Mouse (Mus musculus): ENCODE results near the gene Phpt1. TPM values are rescaled to one million over a fixed set of nuclear protein-coding genes. Genes with fewer than 3 reads are reported as not detected.

The Phpt1 gene
- polyA plus RNA-seq, 1 experiment from 2014 or later, result 209 TPM

GRCm38 (mm10) chr2:25573068-25573467 is 2.0 kb downstream of the Phpt1 start:
- Histone ChIP-seq H3K9ac (replicated peaks; ENCODE audit: low read depth, low read length) (no peak overlapping the region), H3K27me3 (ENCODE audit: control insufficient read depth, insufficient read depth, low read length) (peaks cover 16% of the 10 kb centered on the region), H3K36me3 (ENCODE audit: control insufficient read depth, insufficient read depth, low read length) (peaks cover 5% of the 10 kb centered on the region; the same call in 1 of the 2 replicates), H3K4me3 (ENCODE audit: low read depth, low read length) (no peak overlapping the region), H3K27ac (ENCODE audit: low read depth, low read length) (no peak overlapping the region), H3K4me2 (ENCODE audit: low read depth, low read length) (no peak overlapping the region), H3K4me1 (ENCODE audit: control insufficient read depth, insufficient read depth, low read length) (peaks cover 24% of the 10 kb centered on the region), H3K9me3 (ENCODE audit: control insufficient read depth, low read length) (no peaks in the 10 kb centered on the region)
- WGBS, result 95% methylated on average over 2 of the region's 2 CpGs
- ATAC-seq (ENCODE audit: low read depth), result no peak

GRCm38 (mm10) chr2:25571221-25571620 is 3.8 kb downstream of the Phpt1 start:
- Histone ChIP-seq H3K4me2 (ENCODE audit: low read depth, low read length) (no peak overlapping the region), H3K27me3 (ENCODE audit: control insufficient read depth, insufficient read depth, low read length) (no peaks in the 10 kb centered on the region), H3K36me3 (ENCODE audit: control insufficient read depth, insufficient read depth, low read length) (peaks cover 5% of the 10 kb centered on the region; the same call in 1 of the 2 replicates), H3K4me1 (ENCODE audit: control insufficient read depth, insufficient read depth, low read length) (peaks cover 14% of the 10 kb centered on the region), H3K27ac (ENCODE audit: low read depth, low read length) (no peak overlapping the region), H3K4me3 (ENCODE audit: low read depth, low read length) (no peak overlapping the region), H3K9me3 (ENCODE audit: control insufficient read depth, low read length) (no peaks in the 10 kb centered on the region), H3K9ac (replicated peaks; ENCODE audit: low read depth, low read length) (no peak overlapping the region)
- 96% methylated on average over 4 of the region's 4 CpGs for WGBS
- no peak for ATAC-seq (ENCODE audit: low read depth)

GRCm38 (mm10) chr2:25569323-25569722 is 5.7 kb downstream of the Phpt1 start:
- no peak overlapping the region for H3K27ac ChIP-seq (ENCODE audit: low read depth, low read length)
- H3K4me1 ChIP-seq (ENCODE audit: control insufficient read depth, insufficient read depth, low read length), result peaks cover 8% of the 10 kb centered on the region
- WGBS, result 95% methylated on average over 3 of the region's 3 CpGs
- H3K9me3 ChIP-seq (ENCODE audit: control insufficient read depth, low read length), result no peaks in the 10 kb centered on the region
- ATAC-seq (ENCODE audit: low read depth), result no peak
- H3K9ac ChIP-seq (replicated peaks; ENCODE audit: low read depth, low read length), result no peak overlapping the region
- no peak overlapping the region for H3K4me2 ChIP-seq (ENCODE audit: low read depth, low read length)
- H3K27me3 ChIP-seq (ENCODE audit: control insufficient read depth, insufficient read depth, low read length), result no peaks in the 10 kb centered on the region
- H3K36me3 ChIP-seq (ENCODE audit: control insufficient read depth, insufficient read depth, low read length), result peaks cover 12% of the 10 kb centered on the region
- no peak overlapping the region for H3K4me3 ChIP-seq (ENCODE audit: low read depth, low read length)

GRCm38 (mm10) chr2:25568473-25569019 is 6.5 kb downstream of the Phpt1 start:
- no peak for ATAC-seq (ENCODE audit: low read depth)
- H3K9me3 ChIP-seq (ENCODE audit: control insufficient read depth, low read length), result no peaks in the 10 kb centered on the region
- 90% methylated on average over 6 of the region's 6 CpGs for WGBS
- no peaks in the 10 kb centered on the region for H3K27me3 ChIP-seq (ENCODE audit: control insufficient read depth, insufficient read depth, low read length)
- H3K4me2 ChIP-seq (ENCODE audit: low read depth, low read length), result no peak overlapping the region
- H3K4me3 ChIP-seq (ENCODE audit: low read depth, low read length), result no peak overlapping the region
- no peak overlapping the region for H3K9ac ChIP-seq (replicated peaks; ENCODE audit: low read depth, low read length)
- peaks cover 2% of the 10 kb centered on the region for H3K4me1 ChIP-seq (ENCODE audit: control insufficient read depth, insufficient read depth, low read length)
- H3K27ac ChIP-seq (ENCODE audit: low read depth, low read length), result no peak overlapping the region
- H3K36me3 ChIP-seq (ENCODE audit: control insufficient read depth, insufficient read depth, low read length), result peaks cover 19% of the 10 kb centered on the region

GRCm38 (mm10) chr2:25566558-25566957 is 8.5 kb downstream of the Phpt1 start:
- WGBS, result 84% methylated on average over 6 of the region's 6 CpGs
- no peak for ATAC-seq (ENCODE audit: low read depth)
- Histone ChIP-seq H3K27ac (ENCODE audit: low read depth, low read length) (no peak overlapping the region), H3K4me2 (ENCODE audit: low read depth, low read length) (no peak overlapping the region), H3K9me3 (ENCODE audit: control insufficient read depth, low read length) (no peaks in the 10 kb centered on the region), H3K4me1 (ENCODE audit: control insufficient read depth, insufficient read depth, low read length) (no peaks in the 10 kb centered on the region), H3K36me3 (ENCODE audit: control insufficient read depth, insufficient read depth, low read length) (peaks cover 39% of the 10 kb centered on the region), H3K4me3 (ENCODE audit: low read depth, low read length) (no peak overlapping the region), H3K9ac (replicated peaks; ENCODE audit: low read depth, low read length) (no peak overlapping the region), H3K27me3 (ENCODE audit: control insufficient read depth, insufficient read depth, low read length) (no peaks in the 10 kb centered on the region)

- ATAC-seq (ENCODE audit: low read depth), result no peak
- Histone ChIP-seq H3K36me3 (ENCODE audit: control insufficient read depth, insufficient read depth, low read length) (peaks cover 47% of the 10 kb centered on the region), H3K9ac (replicated peaks; ENCODE audit: low read depth, low read length) (no peak overlapping the region), H3K4me1 (ENCODE audit: control insufficient read depth, insufficient read depth, low read length) (no peaks in the 10 kb centered on the region), H3K9me3 (ENCODE audit: control insufficient read depth, low read length) (no peaks in the 10 kb centered on the region), H3K4me2 (ENCODE audit: low read depth, low read length) (no peak overlapping the region), H3K27ac (ENCODE audit: low read depth, low read length) (no peak overlapping the region), H3K27me3 (ENCODE audit: control insufficient read depth, insufficient read depth, low read length) (no peaks in the 10 kb centered on the region), H3K4me3 (ENCODE audit: low read depth, low read length) (no peak overlapping the region)
- WGBS, result 84% methylated on average over 8 of the region's 8 CpGs
Observed at GRCm38 (mm10) chr2:25565741-25566140, 9.3 kb downstream of the Phpt1 start.

GRCm38 (mm10) chr2:25561946-25562345 is 13.1 kb downstream of the Phpt1 start:
- H3K9me3 ChIP-seq (ENCODE audit: control insufficient read depth, low read length), result no peaks in the 10 kb centered on the region
- H3K4me1 ChIP-seq (ENCODE audit: control insufficient read depth, insufficient read depth, low read length), result peaks cover 15% of the 10 kb centered on the region
- H3K27me3 ChIP-seq (ENCODE audit: control insufficient read depth, insufficient read depth, low read length), result no peaks in the 10 kb centered on the region
- peaks cover 52% of the 10 kb centered on the region for H3K36me3 ChIP-seq (ENCODE audit: control insufficient read depth, insufficient read depth, low read length)
- no peak overlapping the region for H3K27ac ChIP-seq (ENCODE audit: low read depth, low read length)
- no peak overlapping the region for H3K4me3 ChIP-seq (ENCODE audit: low read depth, low read length)
- ATAC-seq (ENCODE audit: low read depth), result no peak
- H3K9ac ChIP-seq (replicated peaks; ENCODE audit: low read depth, low read length), result no peak overlapping the region
- H3K4me2 ChIP-seq (ENCODE audit: low read depth, low read length), result no peak overlapping the region
- WGBS, result 86% methylated on average over 9 of the region's 9 CpGs

GRCm38 (mm10) chr2:25560551-25560950 is 14.5 kb downstream of the Phpt1 start:
- Histone ChIP-seq H3K9ac (replicated peaks; ENCODE audit: low read depth, low read length) (no peak overlapping the region), H3K9me3 (ENCODE audit: control insufficient read depth, low read length) (no peaks in the 10 kb centered on the region), H3K4me2 (ENCODE audit: low read depth, low read length) (no peak overlapping the region), H3K36me3 (ENCODE audit: control insufficient read depth, insufficient read depth, low read length) (peaks cover 50% of the 10 kb centered on the region), H3K4me1 (ENCODE audit: control insufficient read depth, insufficient read depth, low read length) (peaks cover 22% of the 10 kb centered on the region), H3K27ac (ENCODE audit: low read depth, low read length) (no peak overlapping the region), H3K4me3 (ENCODE audit: low read depth, low read length) (no peak overlapping the region), H3K27me3 (ENCODE audit: control insufficient read depth, insufficient read depth, low read length) (no peaks in the 10 kb centered on the region)
- no peak for ATAC-seq (ENCODE audit: low read depth)
- WGBS, result 95% methylated on average over 8 of the region's 8 CpGs

GRCm38 (mm10) chr2:25558774-25559173 is 16.2 kb downstream of the Phpt1 start:
- Histone ChIP-seq H3K4me2 (ENCODE audit: low read depth, low read length) (peak overlapping the region; percentile 87), H3K36me3 (ENCODE audit: control insufficient read depth, insufficient read depth, low read length) (peaks cover 39% of the 10 kb centered on the region), H3K27ac (ENCODE audit: low read depth, low read length) (no peak overlapping the region), H3K9ac (replicated peaks; ENCODE audit: low read depth, low read length) (0 out of 2 replicates have a peak overlapping the region, but pooled peaks have one; percentile 70), H3K4me1 (ENCODE audit: control insufficient read depth, insufficient read depth, low read length) (peaks cover 22% of the 10 kb centered on the region), H3K9me3 (ENCODE audit: control insufficient read depth, low read length) (no peaks in the 10 kb centered on the region), H3K27me3 (ENCODE audit: control insufficient read depth, insufficient read depth, low read length) (no peaks in the 10 kb centered on the region), H3K4me3 (ENCODE audit: low read depth, low read length) (peak overlapping the region; percentile 68)
- WGBS, result 80% methylated on average over 6 of the region's 6 CpGs
- ATAC-seq (ENCODE audit: low read depth), result no peak
